Mouse (Mus musculus) myocyte (in vitro differentiated cells): Measurements from ENCODE around the gene Gsdma. TPM values are rescaled to one million over a fixed set of nuclear protein-coding genes. Genes with fewer than 3 reads are reported as not detected.
"Not testable (repeated sequence)": the region's sequence is repeated elsewhere in the genome, so short reads cannot be mapped to it uniquely, and the experiment has no call there.

Source experiments
- H3K27me3 ChIP-seq: one replicate; pipeline ENCODE4 v1.6.1; 2011; ENCODE audit not compliant: control insufficient read depth, insufficient read depth, insufficient read length
- H3K36me3 ChIP-seq: one replicate; pipeline ENCODE4 v1.6.1; 2011; ENCODE audit not compliant: control insufficient read depth, insufficient read depth
- H3K4me2 ChIP-seq: one replicate; pipeline ENCODE4 v1.6.1; 2011; ENCODE audit warnings: low read depth, control low read depth
- H3K4me3 ChIP-seq: one replicate; pipeline ENCODE4 v1.5.1; 2011; ENCODE audit warnings: mild to moderate bottlenecking, control low read depth, moderate library complexity
- H3K79me2 ChIP-seq: one replicate; pipeline ENCODE4 v1.6.1; 2011; ENCODE audit not compliant: control insufficient read depth, insufficient read depth
- H3ac ChIP-seq: one replicate; pipeline ENCODE4 v1.6.1; 2011; ENCODE audit not compliant: control insufficient read depth, insufficient read length
- CEBPB ChIP-seq: IDR thresholded peaks from 2 replicates; pipeline ENCODE4 v1.6.1; 2011; ENCODE audit warnings: mild to moderate bottlenecking, moderate library complexity; ENCODE audit not compliant: poor library complexity, insufficient read depth, severe bottlenecking
- E2F4 ChIP-seq: IDR thresholded peaks from one replicate; pipeline ENCODE4 v1.6.1; 2011; ENCODE audit warnings: mild to moderate bottlenecking, control low read depth, moderate library complexity; ENCODE audit not compliant: insufficient read depth
- MAX ChIP-seq: IDR thresholded peaks from one replicate; pipeline ENCODE4 v1.6.1; 2011; ENCODE audit warnings: low read depth, mild to moderate bottlenecking, control low read depth
- MYOD1 ChIP-seq, 3 experiments: IDR thresholded peaks; one replicate each; pipeline ENCODE4 v1.6.1; 2011; ENCODE audit warnings: control low read depth in 2 of 3, low read depth in 2 of 3, mild to moderate bottlenecking in 2 of 3, moderate library complexity in 1 of 3; ENCODE audit not compliant: insufficient read length in 2 of 3, control insufficient read depth in 1 of 3
- MYOG ChIP-seq, 3 experiments: IDR thresholded peaks; one replicate each; pipeline ENCODE4 v1.6.1; 2011; ENCODE audit warnings: control low read depth in 2 of 3, low read depth in 2 of 3, mild to moderate bottlenecking in 2 of 3; ENCODE audit not compliant: insufficient read length in 2 of 3, control insufficient read depth in 1 of 3, insufficient read depth in 1 of 3
- POLR2A ChIP-seq: IDR thresholded peaks from one replicate; pipeline ENCODE4 v1.6.1; 2011; ENCODE audit warnings: low read depth, mild to moderate bottlenecking, control low read depth, moderate library complexity; ENCODE audit not compliant: insufficient read length
- POLR2AphosphoS2 ChIP-seq: IDR thresholded peaks from one replicate; pipeline ENCODE4 v1.6.1; 2011; ENCODE audit warnings: low read depth, control low read depth; ENCODE audit not compliant: insufficient read length
- REST ChIP-seq: IDR thresholded peaks from one replicate; pipeline ENCODE4 v1.6.1; 2011; ENCODE audit warnings: mild to moderate bottlenecking, control low read depth, moderate library complexity; ENCODE audit not compliant: insufficient read depth, insufficient read length
- SRF ChIP-seq: IDR thresholded peaks from one replicate; pipeline ENCODE4 v1.6.1; 2011; ENCODE audit warnings: low read depth; ENCODE audit not compliant: control insufficient read depth, insufficient read length
- TCF12 ChIP-seq: IDR thresholded peaks from one replicate; pipeline ENCODE4 v1.6.1; 2011; ENCODE audit warnings: mild to moderate bottlenecking, control low read depth; ENCODE audit not compliant: poor library complexity, insufficient read depth, severe bottlenecking
- TCF3 ChIP-seq: IDR thresholded peaks from one replicate; pipeline ENCODE4 v1.6.1; 2011; ENCODE audit warnings: low read depth, control low read depth; ENCODE audit not compliant: insufficient read length
- USF1 ChIP-seq: IDR thresholded peaks from one replicate; pipeline ENCODE4 v1.6.1; 2011; ENCODE audit warnings: low read depth, mild to moderate bottlenecking, control low read depth, moderate library complexity
- polyA plus RNA-seq: library from polyadenylated mRNA; unstranded; fragments of >200 nt; fragmentation: generic; extraction: Trizol; gene quantifications from one replicate; pipeline ENCODE4 v1.2.1, GENCODE M21; 2012; ENCODE audit warnings: missing spikeins

Gsdma gene
- polyA plus RNA-seq, 1 experiment = 0.04 TPM

DNA sequence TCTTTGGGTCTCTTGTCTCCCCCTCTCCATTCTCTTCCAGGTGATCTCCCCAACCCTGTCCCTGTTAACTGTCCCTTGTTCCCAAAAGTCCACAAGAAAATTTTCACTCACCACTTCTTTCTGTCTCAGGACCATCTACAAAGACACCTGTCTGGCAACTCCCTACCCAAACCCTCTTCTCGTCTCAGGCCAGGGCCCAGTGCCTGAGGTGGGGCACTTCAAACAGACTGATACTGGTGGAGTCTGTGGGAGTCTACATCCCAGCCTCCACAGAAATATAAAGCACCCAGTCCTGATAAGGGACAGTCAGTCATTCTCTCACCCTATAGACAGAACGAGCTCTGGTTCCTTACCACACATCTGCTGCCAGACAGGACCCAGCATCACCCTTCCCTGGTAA, 17.7 kb upstream of the Gsdma start, which contains the start of gene Gsdma2:
Gene Gsdma2 (plus strand): TSS at position 301 of the 400 bp plus-strand sequence.
- Histone ChIP-seq H3K4me2 (no peak within 1 kb of the TSS), H3ac (no peak within 1 kb of the TSS), H3K27me3 (peaks cover 54% of the 10 kb centered on the region), H3K36me3 (no peaks in the 10 kb centered on the region), H3K4me3 (no peak within 1 kb of the TSS), H3K79me2 (no peaks in the 10 kb centered on the region)
- TF ChIP-seq POLR2A (no peak), POLR2AphosphoS2 (no peak), USF1 (no peak), TCF3 (no peak), E2F4 (no peak), CEBPB (no peak), MAX (no peak), MYOG (IDR thresholded peaks at IDR 0.05; ENCODE audit: control insufficient read depth in 1 of 3, insufficient read depth in 1 of 3, insufficient read length in 2 of 3, low read depth in 2 of 3) (no peak), SRF (no peak), REST (no peak), MYOD1 (IDR thresholded peaks at IDR 0.05; ENCODE audit: control insufficient read depth in 1 of 3, insufficient read length in 2 of 3, low read depth in 2 of 3) (no peak), TCF12 (no peak)

DNA sequence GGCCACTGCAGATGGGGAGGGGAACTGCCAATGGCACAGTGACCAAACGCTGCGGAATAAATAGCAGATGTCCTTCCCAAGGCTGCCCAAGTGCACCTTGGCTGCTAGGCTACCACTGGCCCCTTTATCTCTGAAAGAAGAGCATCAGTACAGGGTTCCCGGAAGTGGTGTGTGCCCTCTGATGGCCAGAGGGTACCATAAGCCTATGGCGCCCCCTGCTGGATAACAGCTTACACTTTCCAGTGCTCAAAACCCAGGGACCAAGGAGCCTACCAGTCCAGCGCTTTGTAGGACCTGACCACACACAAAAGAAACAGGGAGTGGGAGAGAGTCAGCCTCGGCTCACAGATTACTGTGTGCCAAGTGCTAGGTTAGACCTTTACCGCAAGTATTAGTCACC, 9.1 kb upstream of the Gsdma start:
- H3ac ChIP-seq, H3K4me3 ChIP-seq, H3K4me2 ChIP-seq, H3K79me2 ChIP-seq, H3K36me3 ChIP-seq: not testable (repeated sequence)
- peaks cover 54% of the 10 kb centered on the region for H3K27me3 ChIP-seq

DNA sequence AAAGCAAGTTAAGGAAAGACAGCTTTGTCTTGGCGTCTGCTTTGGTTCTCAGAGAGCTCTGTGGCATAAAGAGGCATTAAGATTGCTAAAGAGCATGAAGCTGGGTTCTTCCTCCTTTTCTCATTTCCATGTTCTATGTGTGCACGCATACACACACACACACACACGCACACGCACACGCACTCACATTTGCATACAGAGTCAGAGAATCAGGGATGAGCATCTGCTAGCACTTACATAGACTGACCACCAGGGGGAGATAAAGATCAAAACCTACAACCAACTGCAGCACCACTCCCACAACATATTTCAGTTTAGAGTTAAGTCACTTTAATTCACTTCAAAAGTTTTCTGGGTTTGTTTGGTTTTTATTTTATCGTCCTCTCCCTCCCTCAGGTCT, 3.6 kb upstream of the Gsdma start:
- H3K27me3 ChIP-seq = peaks cover 45% of the 10 kb centered on the region
- no peak overlapping the region for H3K4me2 ChIP-seq
- no peaks in the 10 kb centered on the region for H3K36me3 ChIP-seq
- H3ac ChIP-seq = no peak overlapping the region
- TF ChIP-seq USF1 (no peak), CEBPB (no peak), TCF12 (no peak), REST (no peak), E2F4 (no peak), POLR2AphosphoS2 (no peak), TCF3 (no peak), MAX (no peak), SRF (no peak), MYOG (IDR thresholded peaks at IDR 0.05; ENCODE audit: control insufficient read depth in 1 of 3, insufficient read depth in 1 of 3, insufficient read length in 2 of 3, low read depth in 2 of 3) (no peak), MYOD1 (IDR thresholded peaks at IDR 0.05; ENCODE audit: control insufficient read depth in 1 of 3, insufficient read length in 2 of 3, low read depth in 2 of 3) (no peak), POLR2A (no peak)
- no peak overlapping the region for H3K4me3 ChIP-seq
- H3K79me2 ChIP-seq = no peaks in the 10 kb centered on the region

DNA sequence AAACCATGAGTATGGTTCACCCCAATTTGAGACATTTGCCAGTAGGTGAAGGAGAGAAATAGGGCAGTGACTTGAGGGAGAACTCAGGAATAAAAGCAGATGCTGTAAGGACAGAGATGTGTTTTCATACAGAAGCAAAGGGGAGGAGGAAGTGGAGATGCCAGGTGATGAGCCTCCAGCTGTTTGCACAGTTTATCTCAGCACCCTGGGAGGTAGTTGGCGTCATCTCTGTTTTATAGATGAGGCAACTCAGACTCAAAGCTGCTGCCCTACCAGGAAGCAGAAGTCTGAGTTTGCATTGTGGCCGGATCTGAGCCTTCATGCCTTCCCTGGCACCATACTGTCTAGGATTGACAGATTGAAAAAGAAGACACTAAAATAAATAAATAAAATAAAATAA, 4.8 kb downstream of the Gsdma start:
- no peaks in the 10 kb centered on the region for H3K36me3 ChIP-seq
- H3K4me3 ChIP-seq = no peak overlapping the region
- no peak overlapping the region for H3K4me2 ChIP-seq
- H3ac ChIP-seq = no peak overlapping the region
- H3K27me3 ChIP-seq = peaks cover 51% of the 10 kb centered on the region
- TF ChIP-seq CEBPB (no peak), SRF (no peak), REST (no peak), E2F4 (no peak), MYOG (IDR thresholded peaks at IDR 0.05; ENCODE audit: control insufficient read depth in 1 of 3, insufficient read depth in 1 of 3, insufficient read length in 2 of 3, low read depth in 2 of 3) (no peak), TCF3 (no peak), POLR2AphosphoS2 (no peak), TCF12 (no peak), POLR2A (no peak)
- no peaks in the 10 kb centered on the region for H3K79me2 ChIP-seq

DNA sequence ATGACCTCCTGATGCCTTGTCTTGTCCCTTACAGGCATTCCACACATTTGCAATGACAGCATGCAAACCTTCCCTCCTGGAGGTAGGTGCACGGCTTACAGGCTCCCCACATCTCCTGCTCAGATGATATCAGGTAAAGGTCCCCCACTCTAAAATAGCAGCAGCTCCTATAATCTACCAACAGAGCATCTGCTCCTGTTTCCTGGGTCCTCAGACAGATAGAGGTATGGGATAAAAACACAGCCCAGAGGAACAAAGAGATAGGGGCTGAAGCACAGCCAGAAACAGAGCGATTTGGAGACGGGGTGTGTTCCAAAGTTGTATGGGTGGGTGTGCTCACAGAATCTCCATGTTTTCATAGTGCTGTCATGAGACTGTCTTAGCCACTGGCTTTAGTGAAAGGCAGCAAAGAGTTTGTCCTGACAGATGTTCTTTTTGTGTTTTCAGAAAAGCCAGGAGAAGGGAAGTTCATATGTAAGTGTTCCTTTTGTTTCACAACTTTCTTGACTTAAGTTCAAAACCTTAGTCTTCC, 7.2 kb downstream of the Gsdma start:
- Histone ChIP-seq H3K27me3 (peaks cover 39% of the 10 kb centered on the region), H3K4me3 (no peak overlapping the region), H3K36me3 (no peaks in the 10 kb centered on the region), H3K79me2 (no peaks in the 10 kb centered on the region), H3ac (no peak overlapping the region), H3K4me2 (no peak overlapping the region)
- no peak for TF ChIP-seq MYOD1 (IDR thresholded peaks at IDR 0.05; ENCODE audit: control insufficient read depth in 1 of 3, insufficient read length in 2 of 3, low read depth in 2 of 3)
- no peak for TF ChIP-seq REST
- TF ChIP-seq POLR2A = no peak
- TF ChIP-seq CEBPB = no peak
- no peak for TF ChIP-seq POLR2AphosphoS2
- TF ChIP-seq TCF3 = no peak
- TF ChIP-seq TCF12 = no peak
- TF ChIP-seq SRF = no peak
